Mouse (Mus musculus): ENCODE results near the gene 1700018B08Rik.

Gene 1700018B08Rik

DNA sequence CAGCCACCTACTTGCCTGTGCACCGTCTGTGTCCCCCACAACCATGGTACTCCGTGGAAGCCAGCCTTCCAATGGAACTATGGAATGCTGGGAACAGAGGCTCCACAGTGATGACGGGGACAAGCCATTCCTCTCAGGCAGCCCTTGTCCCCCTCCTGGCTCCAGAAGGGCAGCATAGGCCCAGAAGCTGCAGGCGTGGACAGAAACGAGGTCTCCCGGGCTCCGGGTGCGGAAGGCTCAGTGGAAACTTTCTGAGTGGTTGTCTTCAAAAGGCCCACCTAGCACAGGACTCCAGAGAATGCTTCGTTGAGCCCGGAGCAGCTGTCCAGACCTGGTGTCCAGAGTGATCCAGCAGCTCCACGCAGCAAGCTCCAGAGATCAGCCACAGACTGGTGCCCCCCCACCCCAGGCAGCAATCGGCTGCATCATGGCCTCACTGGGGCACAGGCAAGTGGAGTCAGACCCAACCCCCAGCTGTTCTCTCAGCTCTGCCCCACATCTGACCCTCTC is at the start of gene 1700018B08Rik:
Gene 1700018B08Rik, minus strand, starts transcription at position 45 of the 510 bp plus-strand sequence.
- DNase-seq, result peak in 1 of 2 experiments; percentile 2

- no peak for DNase-seq
Measured at GRCm38 (mm10) chr8:121593293-121593692, 49.2 kb upstream of the 1700018B08Rik start.

DNA sequence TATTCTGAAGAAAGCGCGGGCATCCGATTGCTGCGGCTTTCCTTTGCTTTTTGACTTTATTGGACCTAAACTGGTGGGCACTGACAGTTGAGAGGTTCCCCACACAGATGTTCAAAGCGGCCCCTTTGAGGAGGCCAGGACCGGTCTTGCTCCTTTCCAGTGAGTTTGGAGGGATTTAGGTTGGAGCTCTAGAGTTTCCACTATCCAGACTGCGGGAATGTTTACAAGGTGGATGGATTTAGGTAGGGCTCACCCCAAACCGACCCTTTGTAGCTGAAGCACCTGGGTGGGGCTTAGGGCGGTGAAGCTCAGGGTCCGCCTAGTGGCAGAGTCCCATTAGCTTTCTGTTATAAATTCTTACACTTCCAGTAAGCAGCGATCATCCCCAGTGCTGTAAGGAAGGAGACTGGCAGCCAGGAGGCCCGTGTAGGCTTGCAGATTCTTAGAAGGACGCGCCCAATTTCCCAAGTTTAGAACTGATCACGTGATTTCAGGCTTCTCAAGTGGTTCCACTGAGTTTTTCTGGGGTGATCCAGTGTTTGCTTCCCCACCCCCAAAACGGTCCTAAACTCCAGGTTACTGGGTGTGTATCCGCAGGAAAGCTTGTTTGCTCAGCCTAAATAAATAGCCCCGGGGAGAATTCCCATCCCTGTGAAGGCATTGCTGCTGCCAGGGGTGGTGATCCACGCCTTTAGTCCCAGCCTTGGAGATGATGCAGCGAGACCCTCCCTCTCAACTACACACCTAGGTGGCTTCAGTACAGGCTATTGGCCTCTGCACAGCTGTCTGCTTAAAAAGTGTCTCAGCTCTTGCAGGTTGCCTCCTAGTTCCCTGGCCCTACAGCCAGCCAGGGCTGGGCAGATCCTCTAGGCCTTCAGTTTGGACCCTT is 47.3 kb upstream of the 1700018B08Rik start:
- DNase-seq, result peak in 1 of 2 experiments; percentile 44

- DNase-seq, result peak; percentile 99
Measured at GRCm38 (mm10) chr8:121590203-121591177, 46.4 kb upstream of the 1700018B08Rik start, which contains the start of gene Map1lc3b. TSS of gene Map1lc3b (plus strand) at chr8:121590361.

DNA sequence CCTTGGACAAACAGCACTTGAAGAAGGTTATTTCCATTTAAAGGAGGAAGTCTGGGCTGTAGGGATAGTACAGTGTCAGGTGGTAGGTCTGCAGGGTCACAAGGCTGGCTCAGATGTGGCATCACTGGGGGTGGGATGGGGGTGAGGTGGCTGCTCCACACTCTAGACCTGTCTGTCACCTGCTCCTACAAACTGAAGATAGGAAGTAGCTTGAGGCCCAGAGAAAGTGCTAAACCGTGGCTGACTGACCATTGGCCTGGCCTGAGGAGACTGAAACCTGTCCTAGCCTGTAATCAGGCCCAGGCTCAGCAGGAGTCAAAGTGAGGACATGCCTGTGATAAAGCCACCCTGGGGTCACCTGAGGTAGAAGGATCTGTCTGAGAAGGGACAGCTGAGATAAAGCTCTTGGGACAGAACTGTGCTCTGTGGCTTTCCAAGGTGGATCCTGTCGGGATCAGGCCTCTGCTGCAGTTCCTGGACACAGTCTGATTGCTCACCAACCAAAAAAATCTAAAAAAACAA is 45.1 kb upstream of the 1700018B08Rik start:
- DNase-seq, result no peak

DNA sequence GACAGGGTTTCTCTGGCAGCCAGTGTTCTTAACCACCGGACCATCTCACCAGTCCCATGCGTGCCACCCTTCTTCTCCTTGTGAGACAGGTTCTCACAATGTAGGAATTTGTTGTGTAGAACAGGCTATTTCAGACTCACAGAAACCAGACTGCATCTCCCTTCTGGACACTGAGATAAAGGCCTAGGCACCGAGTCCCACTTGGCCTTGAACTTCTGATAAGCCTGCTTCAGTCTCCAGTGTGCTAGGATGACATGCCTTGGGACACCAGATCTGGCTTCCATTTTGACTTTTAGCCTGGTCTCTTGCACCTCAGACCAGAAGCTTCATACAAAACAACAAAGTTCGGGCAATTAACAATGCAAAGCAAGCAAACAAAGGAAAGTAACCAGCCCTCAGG is 44.6 kb upstream of the 1700018B08Rik start:
- DNase-seq, result no peak

GRCm38 (mm10) chr8:121585159-121585825 is 41.2 kb upstream of the 1700018B08Rik start:
- DNase-seq, result peak; percentile 100

DNA sequence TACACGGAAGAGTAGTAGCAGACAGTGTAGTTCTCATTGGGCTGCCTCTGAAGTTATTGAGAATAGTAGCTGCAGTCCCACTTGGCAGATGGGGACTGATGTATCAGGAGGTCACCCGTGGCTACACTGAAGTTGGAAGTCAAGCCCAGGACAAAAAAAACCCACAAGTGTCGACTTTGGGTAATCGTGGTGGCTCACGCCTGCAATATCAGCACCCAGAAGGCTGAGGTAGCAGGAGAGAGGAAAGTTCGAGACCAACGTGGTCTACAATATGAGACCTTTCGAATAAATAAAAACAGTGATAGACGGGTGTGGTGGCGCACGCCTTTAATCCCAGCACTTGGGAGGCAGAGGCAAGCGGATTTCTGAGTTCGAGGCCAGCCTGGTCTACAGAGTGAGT is 40.6 kb upstream of the 1700018B08Rik start:
- DNase-seq, result no peak

GRCm38 (mm10) chr8:121583653-121584052 is 39.5 kb upstream of the 1700018B08Rik start:
- DNase-seq, result no peak

- no peak for DNase-seq
Measured at GRCm38 (mm10) chr8:121580465-121580864, 36.3 kb upstream of the 1700018B08Rik start.

- DNase-seq, result peak; percentile 93 to 97
Measured at GRCm38 (mm10) chr8:121578676-121579451, 34.7 kb upstream of the 1700018B08Rik start, which contains the start of gene Fbxo31. TSS of gene Fbxo31 (minus strand) at chr8:121578806.

GRCm38 (mm10) chr8:121577751-121578675 is 33.9 kb upstream of the 1700018B08Rik start:
- DNase-seq, result peak in 1 of 2 experiments; percentile 58

GRCm38 (mm10) chr8:121575661-121576060 is 31.5 kb upstream of the 1700018B08Rik start:
- no peak for DNase-seq

GRCm38 (mm10) chr8:121573275-121573674 is 29.2 kb upstream of the 1700018B08Rik start:
- peak; percentile 64 to 85 for DNase-seq

DNA sequence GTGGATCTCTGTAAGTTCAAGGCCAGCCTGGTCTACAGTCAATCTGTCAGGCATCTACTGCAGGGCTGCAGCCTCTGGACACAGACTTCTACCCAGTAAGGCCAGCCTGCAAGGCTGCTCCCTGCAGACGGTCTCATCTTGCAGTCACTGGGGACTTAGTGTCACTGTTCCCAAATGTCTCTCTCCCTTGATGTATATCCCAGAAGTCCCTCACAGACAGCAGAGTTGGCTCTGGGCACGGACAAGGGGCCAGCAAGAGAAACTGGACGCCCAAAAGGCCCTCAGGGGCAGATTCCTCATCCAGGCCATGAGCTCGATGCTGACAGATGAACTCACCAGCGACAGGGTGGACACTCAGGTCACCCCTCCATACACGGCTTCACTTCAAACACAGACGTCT is 28.0 kb upstream of the 1700018B08Rik start:
- DNase-seq, result no peak

GRCm38 (mm10) chr8:121570801-121571200 is 26.7 kb upstream of the 1700018B08Rik start:
- no peak for DNase-seq

GRCm38 (mm10) chr8:121570335-121570734 is 26.2 kb upstream of the 1700018B08Rik start:
- no peak for DNase-seq

GRCm38 (mm10) chr8:121568321-121568720 is 24.2 kb upstream of the 1700018B08Rik start:
- no peak for DNase-seq

GRCm38 (mm10) chr8:121563701-121564100 is 19.6 kb upstream of the 1700018B08Rik start:
- no peak for DNase-seq

- peak; percentile 63 to 65 for DNase-seq
Measured at GRCm38 (mm10) chr8:121562941-121563351, 18.8 kb upstream of the 1700018B08Rik start.

Measured in cerebellum, postnatal 25 days (tissue).